Mouse (Mus musculus): ENCODE data around the gene Olfr811.

Gene Olfr811

DNA sequence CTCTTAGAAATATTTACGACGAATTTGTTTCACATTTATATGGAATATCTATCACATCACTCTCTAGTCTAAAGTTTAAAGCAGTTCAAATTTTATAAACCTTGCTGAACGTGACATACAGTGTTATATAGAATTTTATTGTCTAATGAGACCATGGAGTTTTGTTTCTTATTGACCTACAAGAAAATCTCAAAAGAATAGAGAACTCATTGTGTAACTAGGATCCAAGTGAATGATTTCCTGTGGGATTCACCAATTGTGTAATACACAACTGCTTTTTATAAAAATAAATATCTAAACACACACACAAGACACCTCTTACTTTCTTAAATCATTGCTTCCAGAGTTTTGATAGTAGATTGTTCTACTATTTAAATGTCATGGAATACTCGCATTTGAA lies at the start of gene Olfr811:
Gene Olfr811 (minus strand): TSS at position 101 of the 400 bp plus-strand sequence.
- DNase-seq (ENCODE audit: low spot score), result no peak

DNA sequence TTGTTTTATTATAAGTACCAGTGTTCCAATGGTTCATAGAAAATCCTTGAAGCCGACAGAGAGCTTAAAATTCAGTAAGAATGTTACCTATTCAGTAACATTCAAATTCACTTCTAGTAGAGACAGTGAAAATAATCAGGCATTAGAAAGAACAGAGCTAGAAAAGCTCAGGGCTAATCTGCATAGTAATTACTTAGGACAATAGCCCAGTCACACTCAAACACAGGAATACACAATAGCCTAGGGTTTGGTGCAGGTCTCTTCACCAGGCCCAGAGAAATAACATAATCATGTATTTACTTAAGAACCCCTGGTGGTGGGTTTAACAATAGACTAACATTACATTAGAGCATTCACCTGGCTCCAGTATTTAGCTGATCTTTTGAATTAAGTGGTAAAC lies 43.1 kb upstream of the Olfr811 start:
- no peak for DNase-seq (ENCODE audit: low spot score)

DNA sequence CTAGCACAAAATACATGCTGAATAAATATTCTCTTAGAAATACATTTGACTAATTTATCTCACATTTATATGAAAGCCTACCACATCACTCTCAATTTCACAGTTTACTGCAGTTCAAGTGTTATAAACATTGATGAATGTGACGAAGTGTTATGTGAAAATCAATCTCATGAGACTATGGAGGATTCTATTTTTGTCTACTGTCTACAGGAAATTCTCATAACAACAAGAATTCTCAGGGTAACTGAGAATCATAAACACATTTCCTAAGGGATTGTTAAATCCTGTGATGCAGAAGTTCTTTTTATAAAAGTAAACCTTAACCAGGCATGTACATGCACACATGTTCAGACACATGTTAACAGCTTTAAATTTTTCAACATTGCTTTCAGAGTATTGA lies 41.8 kb upstream of the Olfr811 start, which contains the start of gene Olfr812:
Gene Olfr812 (minus strand): TSS at position 101 of the 400 bp plus-strand sequence.
- DNase-seq (ENCODE audit: low spot score), result no peak

DNA sequence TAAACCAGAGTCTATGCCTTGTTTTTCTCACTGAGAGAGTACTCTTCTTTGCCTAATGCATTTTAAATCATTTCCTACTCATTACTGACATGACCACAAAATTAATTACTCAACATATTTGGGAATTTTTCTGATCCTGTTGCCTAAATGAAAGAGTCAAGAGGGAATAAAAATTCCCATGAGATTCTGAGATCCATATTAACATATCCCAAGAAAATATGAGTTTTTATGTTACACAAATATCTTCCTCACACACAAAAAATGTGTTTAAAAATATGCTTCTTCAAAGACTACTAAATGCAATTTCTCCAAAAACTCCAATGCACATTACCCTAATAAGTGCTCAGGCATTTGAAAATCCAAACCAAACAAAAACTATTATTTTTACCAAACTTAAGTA lies 9.4 kb downstream of the Olfr811 start, which contains the start of gene Olfr810:
Gene Olfr810 (minus strand): TSS at position 101 of the 400 bp plus-strand sequence.
- DNase-seq (ENCODE audit: low spot score), result no peak

DNA sequence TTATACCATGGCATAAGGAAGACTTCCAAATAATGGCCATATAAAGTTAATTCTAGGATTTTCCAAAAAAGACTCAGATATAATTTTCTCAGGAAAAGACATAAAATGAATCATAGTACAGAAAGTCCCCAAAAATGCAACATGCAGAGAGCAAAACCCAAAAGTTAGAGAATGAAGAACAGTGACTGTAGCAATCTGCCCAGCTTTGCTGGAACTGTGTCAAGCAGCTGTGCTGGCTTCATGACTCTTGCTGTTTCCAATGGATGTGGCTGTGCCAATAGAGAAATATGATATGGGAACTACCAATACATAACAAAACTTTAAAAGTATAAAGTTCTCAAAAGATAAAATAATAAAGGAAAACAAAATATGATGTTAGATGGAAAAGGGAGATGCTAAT lies 26.1 kb downstream of the Olfr811 start:
- DNase-seq (ENCODE audit: low spot score), result no peak

DNA sequence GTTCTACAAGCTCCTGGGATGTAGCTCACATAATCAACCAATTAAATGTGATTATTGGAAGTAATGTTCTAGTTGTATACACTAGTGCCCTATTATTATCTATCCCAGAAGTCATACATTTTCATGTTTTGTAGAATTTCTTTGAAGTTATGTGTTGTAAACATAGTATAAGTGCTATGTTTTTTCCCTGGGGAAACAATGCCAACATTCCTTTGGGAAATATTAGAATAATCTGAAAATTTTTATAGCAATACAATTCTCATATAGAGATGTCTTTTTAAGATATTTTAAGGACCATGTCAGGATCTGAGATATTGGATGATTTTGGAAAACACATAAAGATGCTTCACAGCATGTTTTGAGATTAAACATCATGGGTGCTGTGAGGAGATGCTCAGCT lies 29.9 kb downstream of the Olfr811 start, which contains the start of gene Olfr809:
Gene Olfr809 (plus strand): TSS at position 301 of the 400 bp plus-strand sequence.
- no peak for DNase-seq (ENCODE audit: low spot score)

DNA sequence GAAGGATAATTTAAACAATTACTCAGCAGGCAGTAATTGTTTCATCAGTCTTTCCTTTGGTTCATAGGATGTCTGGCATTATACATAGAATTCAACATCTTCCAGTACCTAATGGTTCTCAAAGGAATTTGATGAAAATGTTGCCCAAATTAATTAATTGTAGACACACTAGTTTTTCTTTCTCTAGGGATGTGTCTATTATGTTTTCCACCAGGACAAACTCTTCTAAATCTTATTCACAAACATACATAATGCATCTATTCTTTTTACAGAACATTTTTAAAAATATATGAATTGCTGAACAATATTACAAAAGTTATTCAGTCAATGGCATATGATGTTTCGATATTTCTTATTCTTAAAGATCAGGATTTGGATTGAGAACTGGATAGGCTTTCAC lies 39.0 kb downstream of the Olfr811 start, which contains the start of gene Olfr808:
Gene Olfr808 (plus strand): TSS at position 301 of the 400 bp plus-strand sequence.
- no peak for DNase-seq (ENCODE audit: low spot score)

DNA sequence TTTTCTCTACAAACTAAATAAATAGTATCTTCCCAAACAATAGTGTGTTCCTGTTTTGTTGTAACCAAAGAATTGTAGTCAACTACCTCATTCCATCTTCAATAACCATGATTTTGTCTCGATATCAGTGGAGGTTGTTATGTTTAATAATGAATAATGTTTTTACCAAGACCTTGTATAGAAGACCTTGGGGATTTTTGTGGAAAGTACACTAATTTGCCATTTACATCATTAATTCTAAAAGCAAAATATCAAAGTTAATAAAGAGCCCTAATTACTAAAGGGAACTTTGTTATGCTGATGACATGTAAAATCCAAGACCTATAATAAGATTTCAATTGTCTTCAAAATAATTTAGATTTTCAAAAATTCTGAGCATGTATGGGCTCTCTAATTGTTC lies 46.5 kb downstream of the Olfr811 start, which contains the start of gene Olfr807:
Gene Olfr807 (minus strand): TSS at position 101 of the 400 bp plus-strand sequence.
- no peak for DNase-seq (ENCODE audit: low spot score)
